Mouse (Mus musculus): ENCODE data around the gene Tkt.

Tkt gene

GRCm38 (mm10) chr14:30622130-30622529 is 74.0 kb downstream of the Tkt start:
- no peak for DNase-seq (ENCODE audit: low spot score)

GRCm38 (mm10) chr14:30622556-30622955 is 74.4 kb downstream of the Tkt start:
- DNase-seq (ENCODE audit: low spot score), result no peak

All from adipocyte (in vitro differentiated cells).